Mouse (Mus musculus) kidney, adult 2 months (tissue): ENCODE measurements around the gene Exoc6.

Source experiments
- CTCF ChIP-seq: fragments of 200-500 bp; conservative IDR thresholded peaks from 2 replicates; pipeline ENCODE4 v1.5.1; 2011; ENCODE audit warnings: low read depth, mild to moderate bottlenecking, control low read depth, low read length, moderate library complexity, mixed read lengths; ENCODE audit not compliant: insufficient read depth, insufficient read length
- POLR2A ChIP-seq: fragments of 200-500 bp; IDR thresholded peaks from one replicate; pipeline ENCODE4 v1.6.1; 2011; ENCODE audit warnings: low read depth, low read length, control low read depth

DNA sequence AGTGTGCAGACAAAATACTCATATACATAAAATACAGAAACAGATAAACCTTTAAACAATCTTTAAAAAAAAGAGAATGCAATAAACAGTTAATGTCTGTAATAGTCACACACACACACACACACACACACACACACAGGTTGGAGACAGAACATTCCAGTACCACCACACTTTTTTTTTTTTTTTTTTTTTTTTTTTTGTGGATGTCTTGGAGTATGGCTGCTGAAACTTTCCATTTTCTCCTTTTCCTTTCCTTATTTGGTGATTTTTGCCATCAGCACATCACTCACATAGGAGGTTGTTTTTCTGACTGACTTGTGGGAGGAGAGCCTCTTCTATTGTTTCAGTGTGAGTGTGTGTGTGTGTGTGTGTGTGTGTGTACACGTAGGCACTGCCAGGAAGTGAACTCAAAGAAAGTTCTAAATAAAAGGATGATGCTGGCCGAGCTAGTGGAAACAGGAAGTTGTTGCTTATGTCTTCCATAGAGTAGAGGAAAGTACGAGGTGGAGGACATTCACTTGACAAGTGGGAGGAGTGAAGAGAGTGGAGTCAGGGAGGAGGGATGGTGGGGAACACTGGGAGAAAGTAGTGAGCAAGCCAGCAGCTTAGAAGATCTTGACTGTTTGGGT is 15.4 kb upstream of the Exoc6 start:
- TF ChIP-seq POLR2A (no peak), CTCF (no peak)
